Mouse (Mus musculus) bone marrow macrophage, adult 2 months (primary cell): ENCODE measurements around the gene Rasal1.

Source experiments
- CTCF ChIP-seq: IDR thresholded peaks from 2 replicates; pipeline ENCODE4 v1.5.1; 2012; ENCODE audit warnings: low read depth, mild to moderate bottlenecking, low read length, moderate library complexity
- POLR2A ChIP-seq: IDR thresholded peaks from 2 replicates; pipeline ENCODE4 v1.6.1; 2012; ENCODE audit warnings: mild to moderate bottlenecking, low read depth, low read length, borderline replicate concordance

- TF ChIP-seq CTCF (no peak), POLR2A (no peak)
These were observed 7.7 kb downstream of the Rasal1 start for GRCm38 (mm10) chr5:120656281-120656751.
